Mouse (Mus musculus): ENCODE measurements around the gene Itga4.

The Itga4 gene

GRCm38 (mm10) chr2:79255192-79256000 lies at the start of gene Itga4:
Itga4 (plus strand) TSS chr2:79255426.
- peak; percentile 99 for DNase-seq

- DNase-seq, result no peak
Observed at GRCm38 (mm10) chr2:79206191-79206755, 49.0 kb upstream of the Itga4 start.

- no peak for DNase-seq
Observed at GRCm38 (mm10) chr2:79214982-79215381, 40.2 kb upstream of the Itga4 start.

- DNase-seq, result no peak
Observed at GRCm38 (mm10) chr2:79215479-79215878, 39.7 kb upstream of the Itga4 start.

- no peak for DNase-seq
Observed at GRCm38 (mm10) chr2:79224714-79225426, 30.4 kb upstream of the Itga4 start.

GRCm38 (mm10) chr2:79227805-79228241 lies 27.4 kb upstream of the Itga4 start:
- no peak for DNase-seq

GRCm38 (mm10) chr2:79231056-79231949 lies 23.9 kb upstream of the Itga4 start:
- DNase-seq, result peak; percentile 58

- DNase-seq, result no peak
Observed at GRCm38 (mm10) chr2:79235767-79236487, 19.3 kb upstream of the Itga4 start.

GRCm38 (mm10) chr2:79237216-79237615 lies 18.0 kb upstream of the Itga4 start:
- DNase-seq, result peak; percentile 46

- no peak for DNase-seq
Observed at GRCm38 (mm10) chr2:79244276-79244675, 10.9 kb upstream of the Itga4 start.

GRCm38 (mm10) chr2:79244743-79245142 lies 10.5 kb upstream of the Itga4 start:
- DNase-seq, result no peak

- DNase-seq, result peak; percentile 54
Observed at GRCm38 (mm10) chr2:79248283-79248682, 6.9 kb upstream of the Itga4 start.

- DNase-seq, result no peak
Observed at GRCm38 (mm10) chr2:79250510-79250909, 4.7 kb upstream of the Itga4 start.

- peak; percentile 42 for DNase-seq
Observed at GRCm38 (mm10) chr2:79253754-79254197, 1.4 kb upstream of the Itga4 start.

- DNase-seq, result peak; percentile 58
Observed at GRCm38 (mm10) chr2:79254588-79255191, 536 bp upstream of the Itga4 start.

GRCm38 (mm10) chr2:79256001-79256339 lies 744 bp downstream of the Itga4 start:
- DNase-seq, result no peak

GRCm38 (mm10) chr2:79256376-79256775 lies 1.1 kb downstream of the Itga4 start:
- no peak for DNase-seq

GRCm38 (mm10) chr2:79256880-79257279 lies 1.7 kb downstream of the Itga4 start:
- DNase-seq, result no peak

- no peak for DNase-seq
Observed at GRCm38 (mm10) chr2:79257411-79257810, 2.2 kb downstream of the Itga4 start.

GRCm38 (mm10) chr2:79259326-79259725 lies 4.1 kb downstream of the Itga4 start:
- DNase-seq, result peak; percentile 68

- DNase-seq, result peak; percentile 84
Observed at GRCm38 (mm10) chr2:79265665-79266064, 10.4 kb downstream of the Itga4 start.

GRCm38 (mm10) chr2:79266480-79266879 lies 11.3 kb downstream of the Itga4 start:
- no peak for DNase-seq
